Mouse (Mus musculus) right cerebral cortex, postnatal 10 days (tissue): ENCODE results near the gene Dchs2.

ENCODE experiments used
- DNase-seq, 2 experiments: peaks; one replicate each; pipeline ENCODE4 v3.0.0; 2021; ENCODE audit warnings: low spot score in 2 of 2

Dchs2 gene

GRCm38 (mm10) chr3:83155600-83155999 lies 27.9 kb downstream of the Dchs2 start:
- DNase-seq, result no peak

GRCm38 (mm10) chr3:83156165-83156564 lies 28.4 kb downstream of the Dchs2 start:
- DNase-seq, result no peak

- no peak for DNase-seq
Observed at GRCm38 (mm10) chr3:83161542-83162231, 33.9 kb downstream of the Dchs2 start.

- DNase-seq, result no peak
Observed at GRCm38 (mm10) chr3:83163676-83164075, 35.9 kb downstream of the Dchs2 start.

- no peak for DNase-seq
Observed at GRCm38 (mm10) chr3:83185527-83185926, 57.8 kb downstream of the Dchs2 start.

GRCm38 (mm10) chr3:83191271-83191670 lies 63.5 kb downstream of the Dchs2 start:
- DNase-seq, result no peak

GRCm38 (mm10) chr3:83192401-83192800 lies 64.7 kb downstream of the Dchs2 start:
- DNase-seq, result no peak

- no peak for DNase-seq
Observed at GRCm38 (mm10) chr3:83194911-83195310, 67.2 kb downstream of the Dchs2 start.

GRCm38 (mm10) chr3:83201286-83201980 lies 73.7 kb downstream of the Dchs2 start:
- no peak for DNase-seq

- DNase-seq, result no peak
Observed at GRCm38 (mm10) chr3:83205073-83205668, 77.4 kb downstream of the Dchs2 start.

- no peak for DNase-seq
Observed at GRCm38 (mm10) chr3:83209646-83210045, 81.9 kb downstream of the Dchs2 start.

- DNase-seq, result no peak
Observed at GRCm38 (mm10) chr3:83210210-83210609, 82.5 kb downstream of the Dchs2 start.

- DNase-seq, result no peak
Observed at GRCm38 (mm10) chr3:83211939-83212338, 84.2 kb downstream of the Dchs2 start.

GRCm38 (mm10) chr3:83212578-83212977 lies 84.8 kb downstream of the Dchs2 start:
- DNase-seq, result peak; percentile 65 to 73

GRCm38 (mm10) chr3:83218059-83218458 lies 90.3 kb downstream of the Dchs2 start:
- DNase-seq, result no peak

- DNase-seq, result no peak
Observed at GRCm38 (mm10) chr3:83220101-83220500, 92.4 kb downstream of the Dchs2 start.

GRCm38 (mm10) chr3:83222125-83222524 lies 94.4 kb downstream of the Dchs2 start:
- peak; percentile 57 to 58 for DNase-seq

GRCm38 (mm10) chr3:83228383-83228782 lies 100.6 kb downstream of the Dchs2 start:
- DNase-seq, result no peak

- DNase-seq, result no peak
Observed at GRCm38 (mm10) chr3:83230326-83230725, 102.6 kb downstream of the Dchs2 start.

GRCm38 (mm10) chr3:83234457-83234856 lies 106.7 kb downstream of the Dchs2 start:
- no peak for DNase-seq

- DNase-seq, result no peak
Observed at GRCm38 (mm10) chr3:83235061-83235460, 107.3 kb downstream of the Dchs2 start.

GRCm38 (mm10) chr3:83246536-83246935 lies 118.8 kb downstream of the Dchs2 start:
- DNase-seq, result no peak

- DNase-seq, result no peak
Observed at GRCm38 (mm10) chr3:83250001-83250545, 122.3 kb downstream of the Dchs2 start.
